Mouse (Mus musculus) lung, adult 2 months (tissue): Measurements from ENCODE around the gene Atxn7.

Experiments
- CTCF ChIP-seq: fragments of 200-500 bp; IDR thresholded peaks from 2 replicates; pipeline ENCODE4 v1.5.1; 2011; ENCODE audit warnings: mild to moderate bottlenecking, low read length, control low read depth; ENCODE audit not compliant: insufficient read depth
- POLR2A ChIP-seq: fragments of 200-500 bp; IDR thresholded peaks from 2 replicates; pipeline ENCODE4 v1.6.1; 2011; ENCODE audit warnings: low read depth, mild to moderate bottlenecking, control low read depth, low read length, borderline replicate concordance; ENCODE audit errors: extremely low read depth

- TF ChIP-seq CTCF (no peak), POLR2A (no peak)
Measured at GRCm38 (mm10) chr14:14067648-14068472, 106.6 kb downstream of the Atxn7 start.
